Mouse (Mus musculus) neural tube, embryonic 11.5 days (tissue): ENCODE results near the gene Lrrc28. TPM values are rescaled to one million over a fixed set of nuclear protein-coding genes. Genes with fewer than 3 reads are reported as not detected.

Source experiments
- ATAC-seq: fragments of 200-750 bp; cut with Nextera tagmentation; 2 replicates; pipeline ENCODE4 v1.8.0; 2017; ENCODE audit warnings: moderate number of reproducible peaks, mild to moderate bottlenecking, moderate TSS enrichment, moderate library complexity; ENCODE audit not compliant: insufficient read depth, low FRiP score, low TSS enrichment
- DNase-seq: peaks from one replicate; pipeline ENCODE4 v3.0.0-alpha.2; 2015; ENCODE audit warnings: low spot score
- H3K27ac ChIP-seq: fragments of 300-500 bp; sonication (generic); 2 replicates; pipeline ENCODE4 v1.5.1; 2014; ENCODE audit warnings: low read depth, mild to moderate bottlenecking, low read length
- H3K27me3 ChIP-seq: fragments of 300-500 bp; sonication (generic); 2 replicates; pipeline ENCODE4 v1.6.1; 2014; ENCODE audit warnings: mild to moderate bottlenecking, low read length, mixed read lengths; ENCODE audit not compliant: control insufficient read depth, insufficient read depth
- H3K36me3 ChIP-seq: fragments of 300-500 bp; sonication (generic); 2 replicates; pipeline ENCODE4 v1.6.1; 2014; ENCODE audit warnings: mild to moderate bottlenecking, low read length, moderate library complexity, mixed read lengths; ENCODE audit not compliant: control insufficient read depth, insufficient read depth
- H3K4me1 ChIP-seq: fragments of 300-500 bp; sonication (generic); 2 replicates; pipeline ENCODE4 v1.6.1; 2014; ENCODE audit warnings: low read length, mixed read lengths; ENCODE audit not compliant: control insufficient read depth, insufficient read depth
- H3K4me2 ChIP-seq: fragments of 300-500 bp; sonication (generic); 2 replicates; pipeline ENCODE4 v1.6.1; 2014; ENCODE audit warnings: low read depth, mild to moderate bottlenecking, moderate library complexity
- H3K4me3 ChIP-seq: fragments of 300-500 bp; sonication (generic); 2 replicates; pipeline ENCODE4 v1.5.1; 2014; ENCODE audit warnings: low read depth, low read length
- H3K9ac ChIP-seq: fragments of 300-500 bp; sonication (generic); 2 replicates; pipeline ENCODE4 v1.6.1; 2014; ENCODE audit warnings: mild to moderate bottlenecking, low read length
- H3K9me3 ChIP-seq: fragments of 300-500 bp; sonication (generic); 2 replicates; pipeline ENCODE4 v1.6.1; 2016; ENCODE audit warnings: low read length; ENCODE audit not compliant: control insufficient read depth
- WGBS: fragments of 180-500 bp; shearing (Covaris S2); extraction: QIAGEN DNeasy Blood & Tissue Kit; methylation state at CpG from one replicate; pipeline ENCODE4 v1.1.7; 2014; 5-methylcytosine and 5-hydroxymethylcytosine counted together
- polyA plus RNA-seq: library from polyadenylated mRNA; unstranded; fragments of >200 nt; fragmentation: Nextera tagmentation; extraction: Ambion mirVana; gene quantifications from 2 replicates; pipeline ENCODE4 v1.2.1, GENCODE M21; 2014

Lrrc28 gene
- polyA plus RNA-seq, 1 experiment from 2014 or later = 29.6 TPM

DNA sequence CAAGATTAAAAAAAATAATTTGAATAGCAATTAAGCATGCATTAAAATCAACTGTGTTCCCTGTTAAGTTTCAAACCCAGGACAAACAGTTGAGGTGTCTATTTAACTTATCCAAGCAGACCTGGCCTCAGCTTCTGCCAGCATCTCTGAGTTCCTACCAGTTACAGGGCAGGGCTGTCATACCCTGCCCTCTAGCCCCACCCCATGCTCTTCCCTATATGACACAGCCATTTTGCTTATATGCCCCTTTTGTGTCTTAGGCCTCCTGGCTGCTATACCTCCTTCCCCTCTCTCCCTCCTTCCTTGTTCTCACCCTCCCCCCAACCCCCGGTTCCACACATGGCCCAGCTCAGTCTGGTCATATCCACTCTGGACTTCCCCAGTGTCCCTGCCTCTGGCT lies 48.1 kb downstream of the Lrrc28 start:
- WGBS = 83% methylated on average over 1 of the region's 1 CpGs
- Histone ChIP-seq H3K4me2 (no peak overlapping the region), H3K27ac (no peak overlapping the region), H3K9ac (no peak overlapping the region), H3K9me3 (no peaks in the 10 kb centered on the region), H3K36me3 (no peaks in the 10 kb centered on the region), H3K27me3 (no peaks in the 10 kb centered on the region), H3K4me1 (no peaks in the 10 kb centered on the region), H3K4me3 (no peak overlapping the region)
- ATAC-seq (no peak), DNase-seq (no peak)

DNA sequence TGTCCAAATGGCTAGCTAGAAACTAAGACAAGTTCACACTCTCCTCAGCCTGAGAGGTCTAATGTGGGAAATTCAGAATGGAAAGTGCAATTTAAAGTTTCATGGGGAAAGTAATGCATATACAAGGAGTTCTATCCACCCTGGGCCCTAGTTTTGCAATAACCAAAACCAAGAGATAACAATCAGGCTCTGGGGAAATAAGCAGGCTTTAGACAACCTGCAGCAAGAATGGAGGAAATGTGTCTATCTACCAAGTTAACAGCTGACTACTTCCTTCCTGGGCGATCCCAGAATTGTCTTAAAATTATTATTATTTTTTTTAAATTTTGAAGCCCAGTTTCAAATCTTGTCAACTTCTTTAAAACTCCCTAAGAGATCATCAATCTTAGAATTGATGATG lies 48.7 kb downstream of the Lrrc28 start:
- H3K4me2 ChIP-seq = no peak overlapping the region
- H3K9ac ChIP-seq = no peak overlapping the region
- no peak overlapping the region for H3K27ac ChIP-seq
- H3K36me3 ChIP-seq = no peaks in the 10 kb centered on the region
- WGBS = 93% methylated on average over 1 of the region's 1 CpGs
- H3K27me3 ChIP-seq = no peaks in the 10 kb centered on the region
- no peaks in the 10 kb centered on the region for H3K4me1 ChIP-seq
- no peak overlapping the region for H3K4me3 ChIP-seq
- H3K9me3 ChIP-seq = no peaks in the 10 kb centered on the region
- ATAC-seq = no peak
- DNase-seq = no peak

DNA sequence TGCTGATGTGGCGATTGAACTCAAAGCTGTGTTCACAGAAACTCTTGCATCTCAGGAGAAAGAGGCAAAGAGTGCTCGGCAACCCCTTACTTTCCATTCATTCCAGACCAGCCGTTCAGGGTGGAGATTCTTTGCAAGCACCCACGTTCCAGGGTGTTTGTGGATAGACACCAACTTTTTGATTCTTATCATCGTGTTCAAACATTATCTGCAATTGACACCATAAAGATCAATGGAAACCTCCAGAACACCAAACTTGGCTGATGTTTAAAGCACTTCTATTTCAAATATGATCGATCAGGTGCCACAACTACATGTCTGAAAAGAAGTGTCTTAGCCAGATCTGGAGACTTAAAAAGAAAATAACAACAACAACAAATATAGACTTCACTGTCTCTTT lies 51.2 kb downstream of the Lrrc28 start:
- DNase-seq = no peak
- Histone ChIP-seq H3K4me3 (no peak overlapping the region), H3K4me2 (no peak overlapping the region), H3K4me1 (no peaks in the 10 kb centered on the region), H3K27me3 (no peaks in the 10 kb centered on the region), H3K36me3 (no peaks in the 10 kb centered on the region), H3K9ac (no peak overlapping the region), H3K27ac (no peak overlapping the region), H3K9me3 (no peaks in the 10 kb centered on the region)
- 87% methylated on average over 6 of the region's 6 CpGs for WGBS
- no peak for ATAC-seq

DNA sequence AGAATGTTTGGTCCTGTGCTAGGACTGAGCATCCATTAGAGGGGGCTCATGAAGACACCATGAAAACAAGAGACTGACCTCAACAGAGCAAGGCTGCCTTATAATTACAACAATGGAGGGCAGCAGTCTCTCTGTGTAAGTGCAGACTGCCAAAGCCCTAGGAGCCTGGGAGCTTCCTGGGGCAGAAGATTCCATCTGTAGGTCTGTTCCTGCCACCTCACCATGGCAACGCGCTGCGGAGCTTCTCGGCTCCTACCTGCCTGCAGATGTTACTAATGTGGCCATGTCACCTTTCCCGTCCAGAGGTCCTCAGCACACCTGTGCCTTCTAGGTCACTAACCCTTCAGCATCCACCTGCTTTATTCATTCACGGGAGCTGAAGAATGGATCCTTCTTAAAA lies 52.4 kb downstream of the Lrrc28 start:
- H3K9ac ChIP-seq = no peak overlapping the region
- ATAC-seq = no peak
- no peaks in the 10 kb centered on the region for H3K36me3 ChIP-seq
- H3K9me3 ChIP-seq = no peaks in the 10 kb centered on the region
- H3K27ac ChIP-seq = no peak overlapping the region
- no peak overlapping the region for H3K4me2 ChIP-seq
- H3K4me3 ChIP-seq = no peak overlapping the region
- no peak for DNase-seq
- no peaks in the 10 kb centered on the region for H3K4me1 ChIP-seq
- no peaks in the 10 kb centered on the region for H3K27me3 ChIP-seq
- WGBS = 93% methylated on average over 6 of the region's 6 CpGs

DNA sequence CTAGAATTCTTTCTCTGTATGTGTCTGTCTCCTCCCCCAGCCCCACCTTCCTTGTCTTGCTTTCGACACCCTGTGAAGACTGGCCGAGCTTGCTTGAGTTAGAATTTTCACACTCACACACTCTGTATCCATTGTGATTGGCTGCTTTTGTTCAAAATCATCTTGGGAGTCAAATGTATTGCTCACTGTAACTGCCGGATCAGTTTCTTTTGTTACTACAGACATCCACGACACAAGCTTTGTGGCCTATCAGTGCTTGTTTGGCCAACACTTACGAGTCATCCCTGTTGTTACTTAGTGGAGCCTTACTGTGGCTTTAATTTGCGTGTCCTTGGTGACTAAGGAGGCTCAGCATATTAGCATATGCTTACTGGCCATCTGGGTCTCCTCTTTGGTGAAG lies 56.3 kb downstream of the Lrrc28 start:
- no peak overlapping the region for H3K27ac ChIP-seq
- H3K27me3 ChIP-seq = no peaks in the 10 kb centered on the region
- no peaks in the 10 kb centered on the region for H3K9me3 ChIP-seq
- no peak overlapping the region for H3K4me3 ChIP-seq
- no peaks in the 10 kb centered on the region for H3K36me3 ChIP-seq
- H3K9ac ChIP-seq = no peak overlapping the region
- peak; percentile 69 for ATAC-seq
- H3K4me2 ChIP-seq = no peak overlapping the region
- no peaks in the 10 kb centered on the region for H3K4me1 ChIP-seq
- WGBS = 46% methylated on average over 6 of the region's 6 CpGs
- DNase-seq = no peak

DNA sequence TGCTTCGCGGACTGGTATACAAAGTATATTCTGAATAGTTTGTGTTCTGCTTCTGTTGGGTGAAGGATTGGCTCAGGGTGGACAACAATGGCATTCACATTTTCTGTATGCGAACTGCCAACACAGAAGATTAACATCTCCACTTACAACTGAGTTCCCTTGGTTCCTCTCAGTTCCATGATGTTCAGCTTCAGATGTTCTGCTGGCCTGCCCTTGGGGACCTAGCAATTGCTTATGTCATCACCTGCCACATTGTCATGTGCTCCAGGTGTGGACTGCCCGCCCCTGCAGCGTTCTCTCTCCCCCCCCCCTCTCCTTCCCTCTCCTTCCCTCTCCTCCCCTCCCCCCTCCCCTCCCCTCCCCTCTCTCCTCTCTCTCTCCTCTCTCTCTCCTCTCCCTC lies 58.6 kb downstream of the Lrrc28 start:
- no peak overlapping the region for H3K27ac ChIP-seq
- H3K4me1 ChIP-seq = no peaks in the 10 kb centered on the region
- ATAC-seq (no peak), DNase-seq (no peak)
- no peaks in the 10 kb centered on the region for H3K27me3 ChIP-seq
- no peaks in the 10 kb centered on the region for H3K9me3 ChIP-seq
- no peak overlapping the region for H3K4me3 ChIP-seq
- H3K9ac ChIP-seq = no peak overlapping the region
- no peak overlapping the region for H3K4me2 ChIP-seq
- 86% methylated on average over 4 of the region's 5 CpGs for WGBS
- no peaks in the 10 kb centered on the region for H3K36me3 ChIP-seq

DNA sequence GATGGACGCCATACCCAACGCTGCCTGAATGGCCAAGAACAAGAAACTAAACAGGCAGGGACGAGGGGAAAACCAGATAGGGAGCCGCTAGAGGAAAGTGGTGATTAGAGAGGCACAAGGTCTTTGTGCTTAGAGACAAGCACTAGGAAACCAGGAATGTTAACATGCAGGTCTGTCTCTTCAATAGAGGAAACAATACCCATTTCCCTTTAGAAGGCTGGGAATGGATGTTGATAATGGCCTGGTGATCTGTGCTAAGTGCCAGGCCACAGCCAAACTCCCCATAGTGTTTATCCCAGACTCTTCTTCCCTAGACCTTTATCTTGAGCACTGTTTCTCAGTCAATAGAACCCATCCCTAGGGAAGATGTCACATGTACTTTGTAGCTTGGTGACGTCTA lies 61.2 kb downstream of the Lrrc28 start:
- H3K9ac ChIP-seq = no peak overlapping the region
- H3K4me2 ChIP-seq = no peak overlapping the region

DNA sequence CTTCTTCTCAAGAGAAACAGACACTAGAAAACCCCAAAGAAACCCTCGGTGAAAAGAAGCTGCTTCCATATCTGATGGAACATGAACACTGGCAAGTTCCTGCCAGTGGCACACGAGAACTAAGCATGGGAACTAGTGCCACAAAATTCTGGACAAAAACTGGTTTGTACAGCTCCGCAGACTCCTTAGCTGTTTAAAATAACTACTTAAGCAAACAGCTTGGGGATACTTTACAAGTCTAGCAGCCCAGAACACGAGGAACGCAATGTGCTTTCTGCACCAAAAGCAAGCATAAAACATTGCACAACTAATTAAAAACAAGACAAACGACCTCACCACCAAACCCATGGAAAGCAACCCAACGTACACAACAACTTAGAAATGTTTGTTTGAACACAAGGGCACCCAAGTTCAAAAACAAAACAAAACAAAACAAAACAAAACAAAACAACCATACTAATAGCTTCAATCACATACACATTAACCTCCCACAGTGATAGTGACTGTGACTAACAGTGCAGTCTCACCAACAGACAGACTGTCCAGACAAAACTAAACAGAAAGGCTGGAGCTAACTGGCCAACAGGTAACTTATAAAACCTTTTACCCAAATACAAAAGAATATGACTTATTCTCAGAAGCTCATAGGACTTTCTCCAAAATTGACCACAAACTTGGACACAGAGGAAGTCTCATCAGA lies 66.1 kb downstream of the Lrrc28 start:
- Histone ChIP-seq H3K4me2 (no peak overlapping the region), H3K4me1 (no peaks in the 10 kb centered on the region), H3K36me3 (no peaks in the 10 kb centered on the region), H3K9me3 (no peaks in the 10 kb centered on the region), H3K9ac (no peak overlapping the region), H3K4me3 (no peak overlapping the region), H3K27ac (no peak overlapping the region), H3K27me3 (no peaks in the 10 kb centered on the region)
- 77% methylated on average over 7 of the region's 7 CpGs for WGBS
- ATAC-seq (no peak), DNase-seq (no peak)

More for the DNA sequence above, 61.2 kb downstream of the Lrrc28 start:
- Histone ChIP-seq H3K36me3 (no peaks in the 10 kb centered on the region), H3K4me3 (no peak overlapping the region), H3K4me1 (no peaks in the 10 kb centered on the region), H3K27me3 (no peaks in the 10 kb centered on the region), H3K27ac (no peak overlapping the region), H3K9me3 (no peaks in the 10 kb centered on the region)
- no peak for ATAC-seq
- no peak for DNase-seq
- WGBS = 73% methylated on average over 5 of the region's 5 CpGs

DNA sequence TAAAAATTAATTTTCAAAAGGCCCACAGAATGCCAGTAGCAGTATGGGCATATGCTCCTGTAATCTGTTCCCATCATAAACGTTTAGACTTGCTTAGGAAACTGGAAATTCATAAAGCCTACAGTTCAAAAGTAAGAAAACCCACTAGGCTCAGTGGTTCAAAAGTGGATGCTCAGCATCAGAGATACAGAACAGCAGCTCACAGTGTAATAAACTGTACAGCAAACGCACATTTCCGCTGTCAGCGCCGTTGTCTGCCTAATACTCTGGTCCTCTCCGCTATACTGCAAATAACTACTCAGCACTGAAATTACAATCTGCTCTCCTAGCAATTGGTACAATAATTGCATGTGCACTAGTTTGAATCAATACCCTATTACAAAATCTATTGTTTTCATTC lies 67.0 kb downstream of the Lrrc28 start:
- H3K4me1 ChIP-seq = no peaks in the 10 kb centered on the region
- no peak for DNase-seq
- H3K9ac ChIP-seq = no peak overlapping the region
- H3K4me3 ChIP-seq = no peak overlapping the region
- no peak overlapping the region for H3K4me2 ChIP-seq
- H3K27me3 ChIP-seq = no peaks in the 10 kb centered on the region
- ATAC-seq = no peak
- H3K36me3 ChIP-seq = no peaks in the 10 kb centered on the region
- H3K27ac ChIP-seq = no peak overlapping the region
- 94% methylated on average over 6 of the region's 6 CpGs for WGBS
- H3K9me3 ChIP-seq = no peaks in the 10 kb centered on the region
